Mouse (Mus musculus): Measurements from ENCODE around the gene Prkx. TPM values are rescaled to one million over a fixed set of nuclear protein-coding genes. Genes with fewer than 3 reads are reported as not detected.

Prkx gene
- polyA plus RNA-seq, 1 experiment from 2014 or later = 18.1 TPM

Other genes with a start within 250 kb of the Prkx start
- gene Pbsn, start 57.3 kb upstream of the Prkx start, polyA plus RNA-seq (2015; fragmentation: Nextera tagmentation; extraction: Ambion mirVana) = not detected in 2 replicates
- not detected in 2 replicates for gene Gm14744, start 68.5 kb upstream of the Prkx start, polyA plus RNA-seq (2015; fragmentation: Nextera tagmentation; extraction: Ambion mirVana)
- gene 5430402E10Rik, start 128.8 kb upstream of the Prkx start, polyA plus RNA-seq (2015; fragmentation: Nextera tagmentation; extraction: Ambion mirVana) = not detected in 2 replicates